Mouse (Mus musculus) cerebellum, adult 9-11 months (tissue): ENCODE data around the gene Nrtn.

ENCODE experiments used
- DNase-seq: peaks from one replicate; pipeline ENCODE4 v3.0.0; 2022

Gene Nrtn

DNA sequence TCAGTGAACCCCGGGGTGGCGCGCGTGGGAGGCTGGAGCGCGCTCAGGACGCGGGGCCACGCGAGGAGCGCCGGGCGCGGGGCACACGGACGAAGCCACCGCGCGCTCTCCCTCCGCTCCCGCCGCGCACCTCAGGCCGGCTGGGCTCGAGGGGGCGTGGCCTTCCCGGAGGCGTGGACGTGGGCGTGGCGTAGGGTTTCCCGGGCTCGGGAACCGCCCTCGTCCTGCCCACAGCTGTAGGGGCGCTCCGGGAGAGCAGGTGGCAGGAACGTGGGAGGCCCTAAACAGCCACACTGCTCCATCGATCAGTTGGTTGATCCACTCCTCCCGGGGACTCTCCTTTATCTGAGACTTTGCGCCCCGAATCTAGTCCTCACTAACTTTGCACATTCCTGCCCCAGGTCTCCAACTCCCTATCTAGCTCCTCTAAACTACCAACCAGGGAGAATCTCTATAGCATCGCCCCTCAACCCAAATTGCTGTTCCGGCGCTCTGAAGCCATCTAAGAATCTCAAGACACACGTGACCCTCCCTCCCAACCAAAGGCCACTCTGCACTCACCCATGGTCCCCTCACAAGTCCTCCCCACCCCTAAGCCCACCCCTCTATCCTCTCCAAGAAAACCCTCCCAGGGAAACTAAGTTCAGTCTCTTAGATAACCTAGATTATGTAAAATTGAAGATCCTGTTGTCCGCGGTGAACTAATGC is at the start of gene Nrtn:
Gene Nrtn (minus strand): TSS at position 115 of the 708 bp plus-strand sequence.
- peak; percentile 39 for DNase-seq

DNA sequence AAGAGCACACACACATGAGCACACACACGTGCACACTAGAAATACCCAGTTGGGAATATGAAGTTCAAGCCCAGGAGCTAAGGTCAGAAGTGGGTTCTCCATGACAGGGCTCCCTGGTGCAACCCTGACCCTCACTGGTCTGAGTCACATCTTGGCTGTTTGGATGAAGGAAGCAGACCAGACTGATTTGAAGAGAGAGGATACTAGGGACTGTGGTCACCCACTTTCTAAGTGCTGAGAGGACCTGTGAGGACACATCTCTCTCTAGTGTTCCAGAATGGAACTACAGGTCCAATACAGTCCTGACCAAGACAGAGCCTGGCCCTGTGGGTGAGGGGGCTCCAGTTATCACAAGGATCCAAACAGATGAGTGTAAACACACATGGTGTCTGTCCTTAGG is 48.5 kb upstream of the Nrtn start:
- no peak for DNase-seq

GRCm38 (mm10) chr17:56804952-56805351 is 47.6 kb upstream of the Nrtn start:
- no peak for DNase-seq

DNA sequence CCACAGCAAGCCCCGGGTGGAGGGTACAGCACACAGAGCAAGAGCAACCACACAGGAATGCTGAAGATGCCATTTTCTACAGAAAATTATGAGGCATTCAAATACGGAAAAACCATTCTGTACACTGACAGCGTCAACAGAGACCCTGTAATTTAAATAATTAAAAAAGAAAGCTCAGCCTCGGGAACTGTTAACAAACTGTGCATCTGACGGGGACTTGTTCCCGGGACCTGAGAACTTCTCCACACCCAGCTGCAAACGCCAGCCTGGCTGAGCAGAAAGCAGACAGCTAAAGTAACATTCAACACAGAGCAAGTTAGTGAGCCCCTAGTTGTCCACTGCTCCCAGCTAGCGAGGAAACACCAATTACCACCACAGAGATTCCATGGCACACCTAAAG is 44.7 kb upstream of the Nrtn start:
- no peak for DNase-seq

GRCm38 (mm10) chr17:56799276-56799675 is 41.9 kb upstream of the Nrtn start:
- DNase-seq: no peak

DNA sequence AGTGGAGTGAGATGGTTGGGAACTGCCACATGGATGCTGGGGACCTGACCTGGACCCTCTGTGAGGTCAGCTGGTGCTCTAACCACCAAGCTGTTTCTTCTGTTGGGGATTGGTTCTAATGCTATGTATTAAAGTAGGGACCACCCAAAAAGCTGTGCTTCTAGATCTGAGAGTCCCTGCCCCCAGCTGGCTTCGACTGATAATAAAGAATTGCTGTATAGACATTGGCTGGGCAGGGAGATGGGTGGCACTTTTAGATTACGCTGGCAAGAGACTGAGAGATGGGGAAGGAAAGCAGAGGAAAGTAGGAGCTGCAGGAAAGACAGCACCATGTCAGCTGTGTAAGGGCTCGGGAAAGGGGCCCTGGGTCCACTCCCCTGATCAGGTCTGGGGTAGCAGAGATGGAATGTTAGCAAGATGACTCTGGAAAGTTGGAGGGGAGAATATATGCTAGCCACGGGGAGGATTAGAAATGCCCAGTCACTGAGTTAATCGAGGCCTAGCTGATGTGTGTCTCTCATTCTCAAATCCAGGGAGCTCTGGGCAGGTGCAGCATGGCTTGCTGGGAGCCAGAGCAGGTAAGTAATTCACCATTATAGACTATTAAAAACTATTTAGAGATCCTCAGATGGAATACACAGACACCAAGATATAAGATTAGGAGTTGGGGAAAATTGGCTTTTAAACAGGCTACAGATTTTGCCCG is 36.4 kb upstream of the Nrtn start:
- DNase-seq: no peak

DNA sequence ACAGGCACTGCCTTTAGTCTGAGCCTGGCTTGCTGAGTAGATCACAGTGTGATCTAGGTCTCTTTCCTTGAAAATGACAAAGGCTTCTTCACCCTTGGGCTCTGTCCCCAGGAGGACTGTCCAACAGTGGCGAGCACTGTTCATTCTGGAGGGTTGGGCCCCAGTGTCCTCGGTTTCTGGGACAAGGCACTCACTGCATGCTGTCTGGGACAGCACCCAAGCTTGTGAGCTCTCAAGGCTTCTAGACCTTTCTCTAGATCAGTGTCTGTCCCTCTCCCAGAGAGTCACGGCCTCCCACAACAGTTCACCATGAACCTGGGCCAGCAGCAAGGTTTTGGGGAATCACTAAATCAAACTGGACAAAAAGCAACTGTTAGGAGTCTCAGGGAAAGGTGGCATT is 35.3 kb upstream of the Nrtn start:
- DNase-seq: no peak

DNA sequence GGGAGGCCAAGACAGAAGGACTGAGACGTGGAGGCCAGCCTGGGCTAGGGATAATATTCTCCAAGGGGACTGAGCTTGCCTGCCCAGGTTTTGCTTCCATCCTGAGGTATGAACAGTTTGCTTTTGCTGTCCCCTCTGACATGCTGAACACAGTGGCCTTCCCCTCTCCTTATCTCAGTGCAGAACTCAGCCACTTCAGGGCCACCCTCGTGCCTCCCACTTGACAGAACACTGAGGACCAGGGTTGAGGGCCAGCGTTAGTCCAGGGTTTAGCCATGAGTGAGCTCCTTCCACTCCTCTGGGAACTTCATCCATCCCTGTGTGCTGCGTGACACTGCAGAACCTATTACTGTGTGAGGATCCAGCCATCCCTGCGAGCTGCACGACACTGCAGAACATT is 32.0 kb upstream of the Nrtn start:
- DNase-seq: no peak

DNA sequence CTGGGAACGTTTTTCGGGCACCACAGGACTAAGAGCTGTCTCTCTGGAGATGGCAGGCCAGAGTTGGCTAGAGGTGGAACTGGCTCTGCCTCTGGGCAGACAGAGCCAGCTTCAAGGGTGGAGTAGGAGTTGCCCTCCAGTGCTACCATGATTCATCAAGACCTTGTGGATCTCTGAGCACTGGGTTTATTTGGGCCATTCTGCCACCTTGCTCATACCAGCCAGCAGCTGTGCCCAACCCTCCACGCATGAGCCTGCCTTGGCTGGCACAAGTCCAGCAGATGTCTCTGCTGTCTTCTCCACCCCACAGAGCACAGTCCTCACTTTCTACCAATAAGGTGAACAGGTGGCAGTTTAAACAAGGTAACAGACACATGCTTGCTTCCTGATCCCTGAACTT is 31.6 kb upstream of the Nrtn start:
- DNase-seq: no peak

DNA sequence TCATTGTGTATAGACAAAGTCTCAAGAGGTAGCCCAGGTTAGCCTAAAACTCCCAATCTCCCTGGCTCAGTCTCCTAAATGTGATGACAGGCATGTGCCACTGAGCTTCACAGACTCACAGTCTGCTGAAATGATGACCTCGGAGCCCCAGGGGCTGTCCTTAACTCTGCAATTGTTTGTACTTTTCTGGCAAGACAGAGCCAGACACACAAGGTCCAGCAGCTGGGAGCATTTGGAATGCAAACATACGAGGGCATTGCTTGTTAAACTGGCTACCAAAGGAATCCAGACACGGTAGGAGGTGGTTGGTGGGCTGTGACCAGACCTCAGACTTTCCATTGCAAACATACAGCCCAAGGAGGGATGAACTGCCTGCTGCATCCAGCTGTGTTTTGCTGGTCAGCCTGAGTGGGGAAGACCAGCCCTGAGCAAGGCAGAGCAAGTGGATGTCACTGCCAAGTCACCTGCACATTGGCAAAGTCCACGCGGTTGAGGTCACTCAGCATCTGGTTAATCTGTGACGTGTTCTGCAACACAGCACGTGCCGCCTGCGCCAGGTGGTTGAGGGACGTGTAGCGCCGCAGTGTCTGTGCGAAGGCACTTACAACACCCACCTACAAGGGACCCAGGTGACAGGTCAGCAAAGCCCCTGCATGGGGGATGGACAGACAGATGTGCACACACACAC is 23.1 kb upstream of the Nrtn start:
- DNase-seq: no peak

DNA sequence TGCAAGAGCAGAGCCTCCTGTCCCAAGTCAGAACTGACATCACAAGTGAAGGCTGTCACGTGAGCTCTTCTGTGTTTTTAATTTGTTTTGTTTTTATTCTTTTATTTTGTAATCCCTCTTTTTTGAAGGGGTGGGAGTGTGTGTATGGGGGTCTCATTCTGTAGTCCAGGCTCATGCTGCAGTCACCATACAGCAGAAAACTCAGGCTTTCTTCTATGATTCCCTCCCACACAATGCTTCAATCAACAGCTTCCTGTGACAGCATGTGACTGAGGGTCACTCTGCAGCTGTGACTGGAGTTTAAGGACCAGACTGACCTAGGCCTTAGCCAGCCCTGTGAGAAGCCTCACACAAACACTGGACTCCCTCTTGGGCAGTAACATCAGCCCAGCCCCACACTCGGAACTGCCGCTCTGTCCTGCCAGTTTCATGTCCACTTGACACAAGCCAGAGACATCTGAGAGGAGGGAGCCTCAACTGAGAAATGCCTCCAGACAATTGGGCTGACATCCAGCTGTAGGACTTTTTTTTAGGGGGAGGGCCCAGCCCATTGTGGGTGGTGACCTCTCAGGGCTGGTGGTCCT is 21.5 kb upstream of the Nrtn start:
- DNase-seq: no peak

- no peak for DNase-seq
Observed at GRCm38 (mm10) chr17:56777568-56777967, 20.2 kb upstream of the Nrtn start.

GRCm38 (mm10) chr17:56769950-56770349 is 12.6 kb upstream of the Nrtn start, which contains the start of gene Prr22:
TSS of gene Prr22 (plus strand) at chr17:56770250.
- DNase-seq: no peak

DNA sequence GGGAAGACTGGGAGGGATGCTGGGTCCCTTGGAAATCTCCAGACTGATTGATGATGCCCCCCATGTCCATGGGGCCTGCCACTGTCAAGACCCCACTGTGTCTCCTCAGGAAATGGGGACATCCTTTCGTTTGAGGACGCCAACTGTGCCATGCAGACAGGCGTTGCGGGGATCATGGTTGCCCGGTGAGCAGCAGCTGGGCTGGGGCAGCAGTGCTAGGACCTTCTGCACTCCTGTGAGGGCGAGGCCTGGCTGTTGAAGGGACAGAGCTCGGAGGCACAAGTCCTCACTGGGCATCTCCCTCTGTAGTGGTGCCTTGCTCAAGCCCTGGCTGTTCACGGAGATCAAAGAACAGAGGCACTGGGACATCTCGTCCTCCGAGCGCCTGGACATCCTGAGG is 11.6 kb upstream of the Nrtn start:
- DNase-seq: no peak

DNA sequence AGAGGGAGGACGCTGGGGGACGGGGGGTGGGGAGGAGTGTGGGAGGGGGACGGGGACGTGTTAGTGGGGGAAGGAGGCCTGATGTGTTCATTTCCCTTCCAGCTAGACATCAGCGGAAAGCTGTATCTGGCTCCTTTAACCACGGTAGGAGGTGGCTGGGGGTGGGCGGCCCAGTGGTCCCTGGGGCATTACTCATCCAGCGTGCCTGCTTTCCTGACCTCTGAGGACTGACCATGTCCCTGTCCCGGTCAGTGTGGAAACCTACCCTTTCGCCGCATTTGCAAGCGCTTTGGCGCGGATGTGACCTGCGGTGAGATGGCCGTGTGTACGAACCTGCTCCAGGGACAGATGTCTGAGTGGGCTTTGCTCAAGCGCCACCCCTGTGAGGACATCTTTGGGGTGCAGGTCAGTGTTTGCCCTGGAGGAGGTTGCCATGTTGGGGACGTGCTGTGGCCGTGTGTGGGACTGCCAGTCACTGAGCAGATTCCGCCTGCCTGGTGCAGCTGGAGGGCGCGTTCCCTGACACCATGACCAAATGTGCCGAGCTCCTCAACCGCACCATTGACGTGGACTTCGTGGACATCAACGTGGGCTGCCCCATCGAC is 10.3 kb upstream of the Nrtn start:
- DNase-seq: no peak

DNA sequence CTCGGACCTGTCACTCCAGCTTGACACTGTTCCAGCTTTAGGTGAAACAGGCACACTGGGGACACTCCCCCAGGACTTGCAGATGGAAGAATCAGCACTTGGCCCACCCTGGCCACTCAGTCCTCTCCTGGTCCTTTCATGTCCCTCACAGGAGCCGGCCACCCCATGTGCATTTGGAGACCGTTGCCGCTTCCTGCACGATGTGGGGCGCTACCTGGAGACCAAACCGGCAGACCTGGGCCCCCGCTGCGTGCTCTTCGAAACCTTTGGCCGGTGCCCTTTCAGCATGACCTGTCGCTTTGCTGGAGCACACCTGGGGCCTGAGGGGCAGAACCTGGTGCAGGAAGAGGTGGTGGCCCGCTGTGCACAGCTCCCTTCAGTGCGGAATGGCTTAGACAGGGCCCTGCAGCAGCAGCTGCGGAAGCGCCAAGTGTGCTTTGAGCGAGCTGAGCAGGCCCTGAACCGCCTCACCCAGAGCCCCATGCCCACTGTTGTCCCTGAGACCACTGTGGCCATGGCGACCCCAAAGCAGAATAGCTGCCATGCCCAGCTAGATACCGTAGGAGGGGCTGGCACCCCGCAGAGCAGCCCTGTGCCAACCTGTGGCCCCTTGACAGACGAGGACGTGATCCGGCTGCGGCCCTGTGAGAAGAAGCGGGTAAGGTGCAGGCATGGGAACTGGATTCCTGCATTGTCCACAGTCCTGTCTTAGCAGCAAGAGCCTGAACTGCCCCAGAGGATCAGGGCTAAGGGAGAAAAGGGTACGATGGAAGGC is 9.5 kb upstream of the Nrtn start:
- peak; percentile 76 for DNase-seq

GRCm38 (mm10) chr17:56765431-56765830 is 8.1 kb upstream of the Nrtn start:
- peak; percentile 88 for DNase-seq

- peak; percentile 95 for DNase-seq
Observed at GRCm38 (mm10) chr17:56764474-56765354, 7.4 kb upstream of the Nrtn start, which contains the start of gene Dus3l. TSS of gene Dus3l (plus strand) at chr17:56764757.

GRCm38 (mm10) chr17:56763741-56764250 is 6.5 kb upstream of the Nrtn start:
- peak; percentile 72 for DNase-seq

DNA sequence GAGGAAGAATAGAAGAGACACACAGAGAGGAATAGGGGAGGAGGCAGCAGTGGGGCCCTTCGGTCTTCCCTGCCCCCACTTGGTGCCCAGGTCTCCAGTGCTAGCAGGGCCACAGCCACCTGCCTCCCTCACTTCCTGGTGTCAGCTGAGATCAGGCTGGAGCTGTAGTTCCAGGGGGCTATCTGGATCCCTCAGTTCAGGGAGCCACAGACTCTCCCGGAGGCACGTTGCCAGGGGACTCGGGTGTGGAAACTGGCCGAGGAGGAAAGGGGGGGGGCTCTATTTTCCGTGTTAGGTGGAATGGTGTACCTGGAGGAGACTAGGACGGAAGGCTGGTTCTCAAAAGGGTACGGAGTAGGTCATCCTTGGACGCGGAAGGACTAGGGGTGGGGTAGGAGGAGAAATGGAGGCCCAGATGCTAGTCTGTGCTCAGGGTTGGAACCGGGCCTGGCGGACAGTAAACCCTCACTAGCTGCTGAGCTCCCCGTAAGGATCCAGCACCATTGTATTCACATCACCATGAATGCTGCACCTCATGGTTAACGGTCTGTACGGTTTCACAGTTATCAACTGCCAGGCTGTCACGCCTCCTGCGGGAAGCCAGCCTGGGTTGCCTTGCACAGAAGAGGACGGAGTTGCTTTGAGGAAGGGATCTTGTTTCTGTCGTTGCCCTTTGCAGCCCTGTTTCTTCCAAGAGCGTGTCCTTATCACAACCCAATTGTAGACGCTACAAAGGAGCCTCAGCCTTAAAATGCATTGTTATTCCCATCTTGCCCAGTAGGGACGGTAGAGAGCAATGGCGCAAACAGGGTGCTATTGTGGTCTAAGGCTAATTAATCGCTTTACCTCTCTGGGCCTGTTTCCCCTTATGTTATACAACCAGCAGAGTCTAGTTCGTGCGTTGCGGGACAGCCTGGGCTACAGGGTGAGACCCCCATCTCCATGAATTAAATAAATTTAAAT is 5.7 kb upstream of the Nrtn start:
- peak; percentile 79 for DNase-seq
